Mouse (Mus musculus): Measurements from ENCODE around the gene Rnf212b. TPM values are rescaled to one million over a fixed set of nuclear protein-coding genes. Genes with fewer than 3 reads are reported as not detected.
A peak's percentile ranks its signal among the peaks of the same experiment; 100 is the strongest.

Rnf212b gene
- total RNA-seq, 2 experiments from 2014 or later, result 3.0 to 4.1 TPM

- no peak for DNase-seq (ENCODE audit: low spot score)
These were observed 18.0 kb upstream of the Rnf212b start for GRCm38 (mm10) chr14:54795901-54796300.

GRCm38 (mm10) chr14:54796760-54797159, 17.2 kb upstream of the Rnf212b start:
- no peak for DNase-seq (ENCODE audit: low spot score)

DNA sequence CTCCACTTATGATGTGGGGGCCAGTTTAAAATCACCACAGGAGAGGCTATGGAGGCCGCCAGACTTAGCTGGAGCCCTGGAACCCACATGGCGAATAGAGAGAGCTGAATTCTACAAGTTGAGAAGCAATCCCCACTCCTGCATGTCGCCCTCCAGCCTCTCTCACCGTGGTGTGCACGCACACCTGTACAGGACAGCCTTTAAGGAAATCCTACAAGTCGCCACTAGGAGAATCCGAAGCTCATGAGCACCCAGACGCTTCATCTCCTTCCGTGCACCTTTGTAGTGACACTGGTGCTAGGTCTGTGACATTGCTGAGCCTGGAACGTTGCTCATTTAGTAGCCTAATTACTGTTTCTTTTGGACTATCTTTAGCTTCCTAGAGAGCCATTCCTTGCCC, 14.3 kb upstream of the Rnf212b start:
- no peak for DNase-seq (ENCODE audit: low spot score)

DNA sequence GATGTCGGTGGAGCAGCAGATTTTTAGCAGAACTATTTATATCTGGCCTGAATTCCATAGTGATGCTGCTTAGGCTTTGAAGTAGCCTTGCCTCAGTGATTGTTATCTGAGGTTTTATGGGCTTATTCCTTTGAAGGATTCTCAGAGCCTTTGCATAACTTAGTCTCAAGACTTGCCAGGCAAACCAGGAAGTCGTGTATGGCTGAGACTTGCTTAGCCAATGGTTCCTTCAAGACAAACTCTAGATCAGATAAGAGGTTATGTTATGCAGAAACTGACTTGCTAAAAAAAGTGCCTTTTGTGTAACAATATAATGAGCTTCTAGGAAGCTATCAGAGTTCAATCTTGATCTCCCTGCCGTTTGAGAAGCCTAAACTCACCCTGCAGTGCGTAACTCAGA, 11.5 kb upstream of the Rnf212b start:
- no peak for DNase-seq (ENCODE audit: low spot score)

DNA sequence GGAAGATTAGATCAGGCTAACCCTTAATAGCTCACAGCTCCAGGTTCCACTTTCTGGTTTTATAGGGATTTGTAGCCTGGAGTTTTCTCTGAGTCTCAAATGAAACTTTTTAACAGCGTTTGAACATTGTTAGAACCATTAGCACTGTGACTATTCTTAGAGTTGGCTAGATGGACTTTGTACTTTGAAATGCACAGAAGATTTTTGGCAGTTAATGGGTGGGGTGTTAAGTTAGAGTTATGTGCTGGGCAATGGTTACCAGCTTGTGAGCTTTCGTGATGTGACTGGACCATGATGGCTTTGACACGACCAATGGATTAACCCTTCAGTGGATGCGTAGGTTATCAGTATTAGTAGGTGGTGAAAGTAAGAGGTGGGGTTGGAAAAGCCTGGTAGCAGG, 7.8 kb upstream of the Rnf212b start:
- DNase-seq (ENCODE audit: low spot score), result no peak

DNA sequence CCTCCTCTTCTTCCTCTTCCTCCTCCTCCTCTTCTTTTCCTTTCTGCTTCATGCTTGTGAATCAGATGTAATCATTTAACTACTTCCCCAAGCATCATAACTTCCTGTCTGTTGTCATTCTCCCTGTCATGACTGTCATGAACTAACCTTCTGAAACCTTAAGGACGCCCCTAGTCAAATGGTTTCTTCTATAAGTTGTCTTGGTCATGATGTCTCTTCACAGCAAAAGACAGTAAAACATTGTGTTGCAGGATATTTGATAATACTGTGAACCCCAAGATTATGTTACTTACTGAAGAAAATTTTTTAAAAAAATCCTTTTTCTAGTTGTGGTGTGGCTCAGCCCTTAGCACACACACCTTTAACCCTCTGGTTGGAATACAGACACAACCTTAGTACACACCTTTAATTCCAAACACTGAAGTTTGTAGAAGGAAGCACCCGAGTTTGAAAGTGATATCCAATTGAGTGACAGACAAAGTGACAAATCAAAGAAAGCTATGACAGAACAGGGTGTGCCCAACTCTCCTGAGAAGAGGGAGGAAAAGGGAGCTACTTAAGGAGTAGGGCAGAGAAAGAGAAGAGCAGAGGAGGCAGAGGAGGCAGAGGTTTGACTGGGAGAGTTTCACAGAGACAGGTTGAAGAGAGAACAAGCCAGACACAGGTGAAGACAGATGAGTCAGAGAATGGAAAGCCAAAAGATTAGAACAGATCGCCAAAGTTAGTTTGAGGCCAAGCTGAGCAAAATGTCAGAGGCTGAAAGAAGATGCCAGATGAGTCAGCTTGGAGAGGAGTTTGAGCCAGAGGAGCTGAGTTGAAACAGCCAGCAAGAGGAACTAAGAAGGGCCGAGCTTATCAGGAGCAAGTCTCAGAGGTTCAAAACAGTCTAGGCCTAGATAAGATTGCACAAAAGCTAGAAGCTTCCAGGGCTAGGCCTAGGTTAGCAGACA, 4.9 kb upstream of the Rnf212b start:
- DNase-seq (ENCODE audit: low spot score), result peak; percentile 7

GRCm38 (mm10) chr14:54809668-54810033, 4.3 kb upstream of the Rnf212b start:
- no peak for DNase-seq (ENCODE audit: low spot score)

DNA sequence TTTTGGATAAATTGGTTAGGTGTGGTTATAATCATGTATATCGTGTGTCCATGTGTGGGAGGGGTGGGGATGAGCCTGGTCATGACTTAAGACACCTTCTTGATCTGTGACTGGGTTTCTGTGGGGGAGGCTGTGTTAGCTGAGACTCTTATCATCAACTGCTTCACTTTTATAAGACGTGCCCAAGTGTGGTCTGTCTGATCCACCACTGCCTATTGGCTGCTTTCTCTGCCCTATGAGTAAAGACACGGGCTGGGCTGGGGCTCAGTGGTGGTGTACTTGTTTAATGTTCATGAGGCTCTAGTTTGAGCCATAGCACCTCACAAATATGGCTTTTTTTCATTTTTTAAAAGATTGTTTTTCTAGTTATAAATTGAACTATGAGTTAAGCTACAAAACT, 1.8 kb downstream of the Rnf212b start:
- DNase-seq (ENCODE audit: low spot score), result no peak

- peak; percentile 9 for DNase-seq (ENCODE audit: low spot score)
These were observed 3.9 kb downstream of the Rnf212b start for GRCm38 (mm10) chr14:54817791-54818190.

GRCm38 (mm10) chr14:54822301-54822700, 8.4 kb downstream of the Rnf212b start:
- no peak for DNase-seq (ENCODE audit: low spot score)

GRCm38 (mm10) chr14:54823716-54824115, 9.8 kb downstream of the Rnf212b start:
- DNase-seq (ENCODE audit: low spot score), result no peak

GRCm38 (mm10) chr14:54843461-54843860, 29.5 kb downstream of the Rnf212b start:
- DNase-seq (ENCODE audit: low spot score), result peak; percentile 16

DNA sequence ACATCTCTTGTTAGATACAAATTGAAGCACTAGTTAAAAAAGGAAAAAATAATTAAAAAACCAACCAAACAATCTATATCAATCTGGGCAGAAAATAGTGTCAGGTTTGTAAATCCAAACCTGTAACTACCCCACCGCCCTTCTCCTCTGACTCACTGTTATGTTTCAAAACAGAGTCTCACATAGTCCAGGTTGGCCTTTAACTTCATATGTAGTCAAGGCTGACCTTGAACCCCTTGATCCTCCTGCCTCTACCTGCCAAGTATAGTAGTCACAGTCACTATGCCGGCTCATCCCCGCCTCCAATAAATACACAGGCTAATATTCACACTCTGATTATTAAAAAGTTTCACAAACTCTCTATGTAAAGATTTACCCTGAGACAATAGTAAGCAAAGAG, 41.8 kb downstream of the Rnf212b start:
- DNase-seq (ENCODE audit: low spot score), result no peak

DNA sequence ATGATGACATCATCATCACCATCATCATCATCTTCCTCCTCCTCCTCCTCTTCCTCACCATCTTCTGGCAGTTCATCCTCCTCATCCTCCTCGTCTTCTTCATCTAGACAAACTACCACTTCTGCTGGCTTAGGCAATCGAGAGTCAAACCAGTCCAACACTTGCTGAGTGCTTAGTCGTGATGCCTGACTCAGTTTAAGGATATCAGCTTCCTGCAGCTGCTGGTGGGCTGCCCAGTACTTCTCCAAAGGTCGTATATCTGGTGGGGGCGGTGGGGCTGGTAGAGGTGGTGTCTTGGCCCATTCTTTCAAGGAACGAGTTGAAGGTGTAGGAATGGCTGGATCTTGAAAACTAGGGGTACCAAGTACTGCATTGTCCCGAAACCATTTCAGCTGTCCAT, 42.8 kb downstream of the Rnf212b start:
- DNase-seq (ENCODE audit: low spot score), result no peak

GRCm38 (mm10) chr14:54857891-54858290, 44.0 kb downstream of the Rnf212b start:
- DNase-seq (ENCODE audit: low spot score), result no peak

- peak; percentile 59 for DNase-seq (ENCODE audit: low spot score)
These were observed 46.6 kb downstream of the Rnf212b start for GRCm38 (mm10) chr14:54860511-54860910.

- peak; percentile 93 for DNase-seq (ENCODE audit: low spot score)
These were observed 49.8 kb downstream of the Rnf212b start for GRCm38 (mm10) chr14:54863501-54864312.

- DNase-seq (ENCODE audit: low spot score), result no peak
These were observed 50.5 kb downstream of the Rnf212b start for GRCm38 (mm10) chr14:54864313-54865036.

GRCm38 (mm10) chr14:54865626-54866025, 51.7 kb downstream of the Rnf212b start:
- no peak for DNase-seq (ENCODE audit: low spot score)

DNA sequence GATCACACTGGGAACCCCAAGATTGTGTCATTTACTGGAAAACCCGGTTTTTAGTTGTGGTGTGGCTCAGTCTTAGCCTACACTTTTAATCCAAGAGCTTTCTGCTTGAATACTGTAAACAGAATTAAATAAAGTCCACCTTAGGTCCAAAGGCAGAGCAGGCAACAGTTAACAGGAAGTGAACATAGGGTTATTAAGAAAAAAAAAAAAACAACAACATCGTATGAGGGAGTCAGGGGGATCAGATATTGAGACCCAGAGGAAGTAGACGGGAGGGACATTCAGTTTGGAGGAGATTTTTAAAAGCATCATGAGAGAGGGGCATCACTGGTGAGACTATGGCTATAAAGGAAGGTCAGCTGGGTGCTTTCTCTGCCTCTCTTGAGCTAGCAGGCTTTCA, 52.3 kb downstream of the Rnf212b start:
- DNase-seq (ENCODE audit: low spot score), result no peak

DNA sequence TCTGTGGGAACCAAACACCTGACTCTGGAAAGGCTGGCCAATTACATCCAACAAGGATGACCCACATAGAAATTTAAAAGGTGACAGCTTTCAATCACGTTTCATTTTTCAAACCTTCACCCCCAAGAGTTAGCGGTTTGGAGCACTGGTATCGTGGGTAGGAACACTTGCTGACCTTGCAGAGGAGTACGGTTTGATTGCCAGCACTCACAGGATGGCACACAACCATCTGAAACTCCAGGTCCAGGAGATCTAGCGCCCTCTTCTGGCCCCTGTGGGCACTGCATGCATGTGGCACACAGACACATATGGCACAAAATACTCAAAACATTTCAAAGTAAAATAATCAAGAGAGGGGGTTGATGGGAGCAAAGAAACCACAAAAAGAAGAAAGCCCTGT, 53.0 kb downstream of the Rnf212b start:
- no peak for DNase-seq (ENCODE audit: low spot score)

DNA sequence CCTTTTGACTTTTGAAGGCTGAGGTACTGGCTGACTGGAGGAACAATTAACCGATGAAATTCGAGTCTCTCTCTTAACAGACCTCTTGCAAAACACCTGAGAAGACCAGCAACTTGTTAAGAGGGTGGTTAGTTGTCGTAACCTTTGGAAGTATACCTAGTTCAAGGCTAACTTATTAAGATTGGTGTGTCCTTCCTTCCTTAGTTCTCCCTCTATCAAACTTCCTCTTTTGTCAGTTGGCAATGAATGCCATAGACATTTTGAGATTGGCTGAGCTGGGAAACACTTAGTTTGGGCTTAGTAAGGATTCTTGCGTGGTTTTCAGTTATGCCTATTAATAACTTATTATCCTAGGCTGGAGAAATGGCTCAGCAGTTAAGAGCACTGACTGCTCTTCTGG, 54.1 kb downstream of the Rnf212b start:
- DNase-seq (ENCODE audit: low spot score), result no peak

Data from gastrocnemius, adult 18-20 months (tissue).